Mouse (Mus musculus) cerebellum, postnatal 25 days (tissue): ENCODE measurements around the gene Gadl1.
A peak's percentile ranks its signal among the peaks of the same experiment; 100 is the strongest.

Experiments used
- DNase-seq, 2 experiments: peaks; one replicate each; pipeline ENCODE4 v3.0.0; 2021; ENCODE audit warnings: mixed read lengths in 2 of 2

Gadl1 gene

GRCm38 (mm10) chr9:115909155-115909554 lies at the start of gene Gadl1:
TSS of gene Gadl1 (plus strand) at chr9:115909455.
- DNase-seq, result no peak

DNA sequence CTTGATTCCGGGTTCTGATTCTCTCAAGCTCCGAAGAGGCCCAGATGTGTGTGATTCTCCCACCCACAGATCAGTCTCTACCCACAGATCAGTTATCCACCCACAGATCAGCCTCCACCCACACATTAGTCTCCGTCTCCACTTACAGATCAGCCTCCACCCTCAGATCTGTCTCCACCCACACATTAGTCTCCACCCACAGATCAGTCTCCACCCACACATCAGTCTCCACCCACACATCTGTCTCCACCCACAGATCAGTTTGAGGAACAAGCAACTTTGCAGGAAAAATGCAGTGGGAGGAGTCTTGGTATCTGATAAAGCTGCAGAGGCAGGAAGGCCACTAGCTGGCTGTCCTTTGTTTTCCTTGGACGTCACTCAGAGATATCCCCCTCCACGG lies 46.5 kb upstream of the Gadl1 start:
- no peak for DNase-seq

GRCm38 (mm10) chr9:115863326-115863725 lies 45.9 kb upstream of the Gadl1 start:
- DNase-seq, result peak in 1 of 2 experiments; percentile 33

DNA sequence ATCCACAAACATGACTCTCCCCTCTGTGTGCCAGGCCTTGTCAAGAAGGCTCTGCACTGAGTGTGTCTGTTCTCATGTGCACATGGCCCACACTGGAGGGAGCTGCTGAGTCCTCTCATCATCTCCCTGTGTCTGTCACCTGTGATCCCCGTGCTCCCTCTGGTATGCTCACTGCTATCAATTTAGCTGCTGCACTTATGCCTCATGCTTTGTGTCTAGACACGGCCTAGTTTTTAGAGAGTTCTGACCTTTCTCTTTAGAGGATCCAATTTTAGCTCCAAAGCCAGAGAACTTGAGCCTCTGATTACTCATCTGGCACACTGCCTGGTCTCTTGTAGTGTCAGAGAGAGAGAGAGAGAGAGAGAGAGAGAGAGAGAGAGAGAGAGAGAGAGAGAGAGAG lies 42.0 kb upstream of the Gadl1 start:
- DNase-seq, result peak in 1 of 2 experiments; percentile 24

- peak in 1 of 2 experiments; percentile 9 for DNase-seq
Measured at GRCm38 (mm10) chr9:115870168-115870567, 39.1 kb upstream of the Gadl1 start.

- no peak for DNase-seq
Measured at GRCm38 (mm10) chr9:115870640-115871039, 38.6 kb upstream of the Gadl1 start.

DNA sequence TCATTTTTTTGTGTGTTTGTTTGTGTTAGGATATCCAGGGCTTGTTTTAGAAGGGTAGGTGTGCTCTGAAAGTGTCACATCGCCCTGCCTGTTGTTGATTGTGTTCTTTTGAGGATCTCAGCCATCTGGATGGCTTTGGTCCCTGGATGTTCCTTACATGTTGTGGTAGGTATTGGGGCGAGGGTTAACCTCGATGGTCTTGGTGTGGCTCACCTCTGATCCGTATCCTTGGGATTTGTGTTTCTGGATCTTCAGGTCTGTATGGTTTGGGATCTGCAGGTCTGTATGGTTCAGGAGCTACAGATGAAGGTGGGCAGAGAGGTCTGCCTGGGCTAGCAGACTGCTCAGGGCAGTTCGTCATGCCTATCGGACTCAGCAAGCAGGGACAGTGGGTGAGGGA lies 28.8 kb upstream of the Gadl1 start:
- DNase-seq, result no peak

GRCm38 (mm10) chr9:115881137-115881536 lies 28.1 kb upstream of the Gadl1 start:
- DNase-seq, result peak in 1 of 2 experiments; percentile 20

DNA sequence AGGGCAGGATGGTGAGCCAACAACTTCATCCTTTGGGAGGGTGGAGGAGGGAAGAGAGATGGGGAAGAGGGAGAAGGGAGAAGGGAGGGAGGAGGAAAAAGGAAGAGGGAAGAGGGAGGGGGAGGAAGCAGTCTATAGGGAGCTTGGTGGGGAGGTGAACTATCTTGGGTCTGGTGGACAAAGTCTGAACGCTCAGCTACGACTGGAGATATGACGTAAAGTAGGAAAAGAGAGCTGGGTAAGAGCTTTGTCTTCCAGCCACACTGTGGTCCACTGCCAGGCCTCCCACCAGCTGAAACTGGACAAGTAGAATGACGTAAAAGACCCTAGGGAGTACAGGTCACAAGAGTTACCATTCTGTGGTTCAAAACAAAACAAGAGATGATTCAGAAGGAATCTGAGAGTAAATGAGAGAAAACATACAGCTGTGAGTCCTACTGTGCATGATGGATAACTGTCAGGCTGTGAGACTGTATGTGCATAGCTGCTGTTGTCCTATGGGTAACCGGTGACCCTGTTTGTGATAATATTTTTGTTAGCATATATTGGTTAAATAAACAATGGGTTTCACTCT lies 26.5 kb upstream of the Gadl1 start:
- DNase-seq, result no peak

DNA sequence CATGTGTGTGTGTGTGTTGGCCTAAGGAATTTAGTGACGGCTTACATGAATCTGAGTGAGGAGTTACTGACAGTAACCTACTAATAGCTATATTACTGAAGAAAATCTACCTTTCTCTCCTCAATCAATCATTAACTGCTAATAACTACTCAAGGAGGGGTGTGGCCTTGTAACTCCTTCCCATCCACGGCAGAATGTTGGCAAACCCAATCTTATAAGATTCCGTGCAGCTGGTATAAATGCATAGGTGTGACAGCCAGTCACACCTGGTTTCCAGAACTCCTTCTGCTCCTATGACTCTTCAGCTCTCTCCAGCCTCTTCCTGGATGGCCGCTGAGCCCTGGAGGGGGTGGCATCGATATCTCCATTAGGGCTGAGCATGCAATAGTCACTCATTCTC lies 25.8 kb upstream of the Gadl1 start:
- DNase-seq, result no peak

- DNase-seq, result no peak
Measured at GRCm38 (mm10) chr9:115887571-115887970, 21.7 kb upstream of the Gadl1 start.

GRCm38 (mm10) chr9:115893131-115893530 lies 16.1 kb upstream of the Gadl1 start:
- no peak for DNase-seq

DNA sequence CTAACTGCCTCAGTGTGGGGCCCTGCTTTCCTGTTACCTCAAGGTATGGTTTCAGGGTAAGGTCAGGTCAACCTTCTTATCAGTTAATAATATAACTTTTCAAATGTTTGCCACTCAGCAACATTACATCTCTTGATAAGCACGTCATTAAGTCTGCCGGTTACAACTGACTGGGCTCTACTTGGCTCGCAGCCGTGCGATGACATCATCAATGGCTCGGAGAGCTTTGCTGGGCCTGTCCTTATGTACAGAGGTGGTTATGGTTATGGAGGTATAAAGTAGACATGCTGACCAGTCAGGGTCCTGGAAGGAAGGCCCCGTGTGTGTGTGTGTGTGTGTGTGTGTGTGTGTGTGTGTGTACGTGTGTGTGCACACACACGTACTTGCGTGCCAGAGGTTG lies 15.3 kb upstream of the Gadl1 start:
- no peak for DNase-seq

DNA sequence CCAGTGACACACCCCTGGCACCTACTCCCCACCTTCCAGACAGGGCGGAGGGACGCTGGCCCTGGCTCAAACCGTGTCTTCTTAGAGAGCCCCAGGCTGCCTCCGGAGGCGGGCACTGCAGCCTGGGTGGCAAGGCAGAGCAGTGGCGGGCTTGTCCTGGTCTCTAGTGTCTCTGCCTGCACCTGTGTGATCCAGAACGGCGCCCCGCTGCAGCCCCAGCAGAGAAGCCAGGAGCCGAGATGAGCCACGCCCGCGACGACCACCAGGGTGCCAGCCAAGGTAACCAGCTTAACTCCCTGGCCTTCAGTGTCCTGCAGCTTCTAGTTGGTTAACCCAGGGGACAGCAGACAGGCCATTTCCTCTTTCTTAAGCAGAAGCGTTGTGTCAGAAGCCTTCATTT lies 930 bp upstream of the Gadl1 start:
- DNase-seq, result no peak

DNA sequence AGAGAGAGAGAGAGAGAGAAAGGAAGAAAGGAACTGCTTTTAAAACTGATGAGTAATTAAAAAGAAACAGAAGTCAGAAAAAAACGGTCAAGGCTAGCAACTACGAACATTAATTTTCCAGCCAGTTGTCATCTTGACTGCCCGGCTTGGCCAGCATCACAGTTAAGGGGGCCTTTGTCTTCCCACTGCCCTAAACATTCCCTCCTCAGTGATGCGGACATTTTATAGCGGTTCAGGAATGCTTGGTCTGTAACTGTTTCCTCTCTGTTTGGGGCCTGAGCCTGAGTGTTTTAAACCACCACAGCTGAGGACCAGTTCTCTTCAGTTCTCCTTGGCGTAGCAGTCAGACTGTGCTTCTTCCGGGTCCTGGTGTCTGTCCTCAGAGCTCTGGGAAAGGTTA lies 4.8 kb downstream of the Gadl1 start:
- no peak for DNase-seq

DNA sequence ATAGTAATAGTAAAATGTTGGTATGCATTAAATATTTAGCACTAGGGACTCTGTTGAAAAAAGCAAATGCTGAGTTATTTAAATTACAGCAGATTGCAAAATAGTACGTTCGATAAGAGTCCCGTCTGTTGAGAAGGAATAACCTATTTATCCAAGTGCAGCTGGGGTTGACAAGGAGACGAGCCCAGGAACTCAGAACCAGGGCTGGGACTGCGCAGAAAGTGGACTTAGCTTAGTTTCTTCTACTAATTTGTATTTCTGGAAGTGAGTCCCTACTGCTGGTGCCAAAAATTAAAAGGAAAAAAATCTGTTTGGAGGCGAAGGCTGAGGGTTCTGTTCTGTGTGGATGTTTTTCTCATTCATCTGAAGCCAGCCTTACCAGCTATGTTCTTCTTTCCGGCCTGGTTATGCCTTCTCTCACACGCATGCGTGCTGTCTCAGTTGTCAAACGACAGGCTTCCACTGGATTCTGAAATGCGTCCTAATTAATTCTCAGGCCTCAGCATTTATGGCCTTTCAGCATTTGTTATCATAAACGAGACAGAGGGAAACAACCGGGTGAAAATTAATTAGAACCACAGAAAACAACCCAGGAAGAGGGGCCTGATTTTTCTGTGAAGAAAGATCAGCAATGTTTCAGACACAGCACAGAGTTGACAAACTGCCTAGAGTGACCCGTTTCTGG lies 6.5 kb downstream of the Gadl1 start:
- DNase-seq, result no peak

- no peak for DNase-seq
Measured at GRCm38 (mm10) chr9:115919736-115920135, 10.5 kb downstream of the Gadl1 start.

- no peak for DNase-seq
Measured at GRCm38 (mm10) chr9:115922662-115923061, 13.4 kb downstream of the Gadl1 start.

GRCm38 (mm10) chr9:115924094-115924493 lies 14.8 kb downstream of the Gadl1 start:
- no peak for DNase-seq

GRCm38 (mm10) chr9:115931803-115932202 lies 22.5 kb downstream of the Gadl1 start:
- DNase-seq, result no peak

- no peak for DNase-seq
Measured at GRCm38 (mm10) chr9:115932741-115933140, 23.5 kb downstream of the Gadl1 start.

DNA sequence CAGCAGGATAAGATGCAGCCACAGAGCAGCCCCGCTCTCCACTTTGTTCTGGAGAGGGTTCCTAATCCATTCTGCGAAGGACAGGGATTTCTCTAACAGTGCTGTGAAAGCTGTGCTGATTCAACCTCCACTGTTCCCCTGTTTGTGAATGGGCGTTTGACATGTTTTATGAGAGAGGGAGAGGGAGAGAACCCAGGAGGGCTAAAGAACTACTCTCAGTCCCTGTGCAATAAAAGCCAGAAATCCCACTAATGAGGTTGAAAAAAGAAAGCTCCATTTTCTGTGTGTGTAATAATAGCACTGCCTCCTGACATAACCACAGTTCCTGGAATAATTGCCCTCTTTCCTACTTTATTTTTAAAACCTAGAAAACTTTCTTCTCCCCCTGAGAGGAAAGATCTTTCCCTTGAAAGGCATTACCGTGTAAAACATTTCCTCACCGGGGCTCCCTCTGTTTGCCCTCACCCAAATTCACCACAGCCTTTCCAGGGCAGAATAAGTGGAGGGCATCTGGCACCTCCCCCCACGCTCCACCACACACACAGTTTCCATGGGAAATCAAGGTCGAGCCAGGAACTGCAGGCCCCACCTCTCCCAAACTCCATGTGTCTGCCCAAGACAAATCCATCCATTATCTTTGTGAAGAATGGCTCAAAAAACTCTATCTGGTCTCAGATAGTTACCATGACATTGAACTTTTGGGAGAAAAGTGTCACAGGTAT lies 24.1 kb downstream of the Gadl1 start:
- no peak for DNase-seq

- DNase-seq, result no peak
Measured at GRCm38 (mm10) chr9:115934288-115934687, 25.0 kb downstream of the Gadl1 start.

DNA sequence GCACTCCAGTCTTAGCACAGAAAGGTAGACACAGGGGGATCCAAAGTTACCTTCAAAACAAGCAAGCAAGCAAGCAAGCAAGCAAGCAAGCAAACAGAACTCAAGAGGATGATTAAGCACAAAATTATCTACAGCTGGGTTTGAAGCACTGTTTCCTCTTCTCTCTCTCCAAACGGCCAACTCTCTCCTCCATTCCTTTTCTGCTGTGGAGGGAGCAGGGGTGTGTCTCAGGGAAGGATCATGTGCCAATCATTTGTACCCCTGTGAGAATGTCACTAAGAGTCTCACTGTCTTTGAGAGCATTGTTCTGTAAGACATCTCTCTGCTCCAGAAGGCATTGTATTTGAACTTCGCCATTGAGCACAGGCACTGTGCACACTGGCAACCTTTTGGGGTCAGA lies 27.1 kb downstream of the Gadl1 start:
- DNase-seq, result no peak
